Mouse (Mus musculus) yolk sac, embryonic 10.5 days (tissue): ENCODE results near the gene Psma6.
"Not testable (repeated sequence)": the region's sequence is repeated elsewhere in the genome, so short reads cannot be mapped to it uniquely, and the experiment has no call there.

Experiments
- DNase-seq: peaks from one replicate; pipeline ENCODE4 v3.0.0-alpha.2; 2017; ENCODE audit warnings: low spot score

The Psma6 gene

GRCm38 (mm10) chr12:55392733-55393577 lies 8.9 kb downstream of the Psma6 start:
- DNase-seq: no peak

GRCm38 (mm10) chr12:55395601-55396000 lies 11.6 kb downstream of the Psma6 start:
- DNase-seq: not testable (repeated sequence)

GRCm38 (mm10) chr12:55396536-55396935 lies 12.5 kb downstream of the Psma6 start:
- DNase-seq: no peak

- DNase-seq: no peak
These were observed 13.7 kb downstream of the Psma6 start for GRCm38 (mm10) chr12:55397544-55398239.

GRCm38 (mm10) chr12:55398240-55399127 lies 14.5 kb downstream of the Psma6 start:
- peak; percentile 94 for DNase-seq

- DNase-seq: no peak
These were observed 15.2 kb downstream of the Psma6 start for GRCm38 (mm10) chr12:55399128-55399677.

- DNase-seq: no peak
These were observed 23.9 kb downstream of the Psma6 start for GRCm38 (mm10) chr12:55407888-55408287.

- DNase-seq: no peak
These were observed 31.2 kb downstream of the Psma6 start for GRCm38 (mm10) chr12:55415255-55415654.

GRCm38 (mm10) chr12:55415762-55416161 lies 31.7 kb downstream of the Psma6 start:
- DNase-seq: peak; percentile 57

GRCm38 (mm10) chr12:55420220-55420619 lies 36.2 kb downstream of the Psma6 start:
- no peak for DNase-seq

GRCm38 (mm10) chr12:55422057-55422456 lies 38.0 kb downstream of the Psma6 start:
- DNase-seq: no peak

GRCm38 (mm10) chr12:55426300-55426699 lies 42.3 kb downstream of the Psma6 start:
- no peak for DNase-seq

GRCm38 (mm10) chr12:55429201-55429600 lies 45.2 kb downstream of the Psma6 start:
- no peak for DNase-seq

- DNase-seq: no peak
These were observed 45.9 kb downstream of the Psma6 start for GRCm38 (mm10) chr12:55429956-55430355.

GRCm38 (mm10) chr12:55432284-55432919 lies 48.4 kb downstream of the Psma6 start:
- DNase-seq: no peak

- DNase-seq: no peak
These were observed 48.9 kb downstream of the Psma6 start for GRCm38 (mm10) chr12:55432920-55433284.

- DNase-seq: no peak
These were observed 49.9 kb downstream of the Psma6 start for GRCm38 (mm10) chr12:55433802-55434435.

GRCm38 (mm10) chr12:55435080-55435479 lies 51.1 kb downstream of the Psma6 start:
- DNase-seq: no peak

GRCm38 (mm10) chr12:55437122-55437826 lies 53.3 kb downstream of the Psma6 start:
- DNase-seq: peak; percentile 76

- DNase-seq: no peak
These were observed 54.0 kb downstream of the Psma6 start for GRCm38 (mm10) chr12:55438058-55438457.
